Mouse (Mus musculus) embryonic fibroblast, embryonic 13.5 days (primary cell): ENCODE results near the gene Prr12.

ENCODE experiments used
- CTCF ChIP-seq: IDR thresholded peaks from 2 replicates; pipeline ENCODE4 v1.5.1; 2011; ENCODE audit warnings: mild to moderate bottlenecking, control low read depth, low read length, moderate library complexity, borderline replicate concordance; ENCODE audit not compliant: insufficient read depth
- POLR2A ChIP-seq: IDR thresholded peaks from 2 replicates; pipeline ENCODE4 v1.6.1; 2011; ENCODE audit warnings: low read depth, mild to moderate bottlenecking, control low read depth, low read length, moderate library complexity

DNA sequence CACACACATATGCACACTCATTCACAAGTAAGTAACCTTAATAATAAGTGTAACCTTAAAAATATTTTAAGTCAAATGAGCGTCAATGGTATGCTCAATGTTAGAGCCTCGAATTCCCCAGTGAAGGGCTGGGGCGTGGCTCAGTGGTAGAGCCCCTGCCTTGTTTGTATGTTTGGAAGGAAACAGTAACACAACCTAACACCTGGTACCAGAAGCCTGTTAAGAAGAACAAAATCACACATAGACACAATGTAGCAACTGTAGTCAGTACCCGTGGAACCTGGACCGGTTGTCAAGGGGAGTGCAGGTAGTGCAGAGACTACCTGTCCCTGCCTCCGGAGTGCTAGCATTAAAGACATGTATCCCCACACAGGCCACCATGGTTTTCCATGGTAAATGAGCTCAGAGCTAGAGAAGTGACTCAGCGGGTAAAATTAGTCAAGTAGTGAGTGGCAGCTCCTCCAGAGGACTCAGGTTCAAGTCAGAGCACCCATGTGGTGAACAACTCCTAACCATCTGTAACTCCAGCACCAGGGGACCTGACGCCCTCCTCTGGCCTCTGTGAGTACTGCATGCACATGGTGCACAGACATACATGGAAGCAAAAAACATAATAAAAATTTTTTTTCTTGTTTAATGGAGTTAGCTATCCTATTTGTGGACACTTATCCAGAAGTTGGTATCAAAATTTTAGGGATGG lies 46.0 kb upstream of the Prr12 start:
- TF ChIP-seq CTCF (no peak), POLR2A (no peak)
